Mouse (Mus musculus): ENCODE results near the gene Nr2c1. TPM values are rescaled to one million over a fixed set of nuclear protein-coding genes. Genes with fewer than 3 reads are reported as not detected.

Nr2c1 gene
- polyA plus RNA-seq, 1 experiment from 2014 or later = 6.4 TPM

- H3K36me3 ChIP-seq (ENCODE audit: control insufficient read depth, insufficient read depth, low read length) = peaks cover 7% of the 10 kb centered on the region; the same call in 1 of the 2 replicates
- H3K27ac ChIP-seq (ENCODE audit: low read depth, low read length) = no peak overlapping the region
- no peaks in the 10 kb centered on the region for H3K4me1 ChIP-seq (replicated peaks; ENCODE audit: control insufficient read depth, insufficient read depth, low read length)
- ATAC-seq (replicated peaks; ENCODE audit: low FRiP score) (no peak), DNase-seq (ENCODE audit: low spot score) (no peak)
- H3K9ac ChIP-seq (ENCODE audit: low read depth, low read length) = no peak overlapping the region
- H3K9me3 ChIP-seq (ENCODE audit: control insufficient read depth, low read length) = no peaks in the 10 kb centered on the region
- no peaks in the 10 kb centered on the region for H3K27me3 ChIP-seq (replicated peaks; ENCODE audit: control insufficient read depth, insufficient read depth, low read length)
- WGBS = 76% methylated on average over 9 of the region's 9 CpGs
- no peak overlapping the region for H3K4me3 ChIP-seq (ENCODE audit: low read depth, low read length)
- H3K4me2 ChIP-seq = no peak overlapping the region
Observed at GRCm38 (mm10) chr10:94129680-94130119, 18.1 kb upstream of the Nr2c1 start.

DNA sequence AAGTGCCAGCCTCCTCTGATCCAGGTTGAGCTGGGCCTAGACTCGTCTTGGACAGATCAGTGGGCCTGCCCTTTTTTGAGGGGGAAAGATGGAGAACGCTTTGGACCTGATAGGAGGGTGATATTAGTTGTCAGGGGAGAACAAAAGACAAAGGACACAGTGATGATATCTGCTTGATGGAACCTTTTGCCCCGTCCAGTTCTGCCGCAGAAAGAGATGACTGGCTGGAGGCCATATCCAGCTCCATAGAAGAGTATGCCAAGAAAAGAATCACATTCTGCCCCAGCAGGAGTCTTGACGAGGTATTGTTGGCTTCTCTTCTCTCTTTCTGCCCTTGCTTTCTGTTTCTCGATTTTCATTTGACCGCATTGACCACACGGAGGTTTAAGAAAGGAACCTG is 14.7 kb upstream of the Nr2c1 start:
- ATAC-seq (replicated peaks; ENCODE audit: low FRiP score) (no peak), DNase-seq (ENCODE audit: low spot score) (no peak)
- H3K9me3 ChIP-seq (ENCODE audit: control insufficient read depth, low read length) = no peaks in the 10 kb centered on the region
- no peaks in the 10 kb centered on the region for H3K27me3 ChIP-seq (replicated peaks; ENCODE audit: control insufficient read depth, insufficient read depth, low read length)
- no peak overlapping the region for H3K4me3 ChIP-seq (ENCODE audit: low read depth, low read length)
- H3K27ac ChIP-seq (ENCODE audit: low read depth, low read length) = no peak overlapping the region
- WGBS = 83% methylated on average over 8 of the region's 8 CpGs
- no peak overlapping the region for H3K4me2 ChIP-seq
- H3K4me1 ChIP-seq (replicated peaks; ENCODE audit: control insufficient read depth, insufficient read depth, low read length) = no peaks in the 10 kb centered on the region
- H3K9ac ChIP-seq (ENCODE audit: low read depth, low read length) = no peak overlapping the region
- H3K36me3 ChIP-seq (ENCODE audit: control insufficient read depth, insufficient read depth, low read length) = peaks cover 3% of the 10 kb centered on the region; the same call in 1 of the 2 replicates

GRCm38 (mm10) chr10:94133674-94134073 is 14.1 kb upstream of the Nr2c1 start:
- WGBS = 93% methylated on average over 7 of the region's 7 CpGs
- no peak for DNase-seq (ENCODE audit: low spot score)
- no peaks in the 10 kb centered on the region for H3K27me3 ChIP-seq (replicated peaks; ENCODE audit: control insufficient read depth, insufficient read depth, low read length)

GRCm38 (mm10) chr10:94134535-94135390 is 13.1 kb upstream of the Nr2c1 start:
- DNase-seq (ENCODE audit: low spot score) (no peak), ATAC-seq (replicated peaks; ENCODE audit: low FRiP score) (no peak)
- WGBS = 92% methylated on average over 12 of the region's 12 CpGs
- Histone ChIP-seq H3K9me3 (ENCODE audit: control insufficient read depth, low read length) (no peaks in the 10 kb centered on the region), H3K4me3 (ENCODE audit: low read depth, low read length) (no peak overlapping the region), H3K4me2 (no peak overlapping the region), H3K27ac (ENCODE audit: low read depth, low read length) (no peak overlapping the region), H3K4me1 (replicated peaks; ENCODE audit: control insufficient read depth, insufficient read depth, low read length) (no peaks in the 10 kb centered on the region), H3K36me3 (ENCODE audit: control insufficient read depth, insufficient read depth, low read length) (peaks cover 3% of the 10 kb centered on the region; the same call in 1 of the 2 replicates), H3K9ac (ENCODE audit: low read depth, low read length) (no peak overlapping the region), H3K27me3 (replicated peaks; ENCODE audit: control insufficient read depth, insufficient read depth, low read length) (no peaks in the 10 kb centered on the region)

More at GRCm38 (mm10) chr10:94133674-94134073, 14.1 kb upstream of the Nr2c1 start:
- ATAC-seq (replicated peaks; ENCODE audit: low FRiP score) = no peak
- Histone ChIP-seq H3K27ac (ENCODE audit: low read depth, low read length) (no peak overlapping the region), H3K9me3 (ENCODE audit: control insufficient read depth, low read length) (no peaks in the 10 kb centered on the region), H3K4me1 (replicated peaks; ENCODE audit: control insufficient read depth, insufficient read depth, low read length) (no peaks in the 10 kb centered on the region), H3K9ac (ENCODE audit: low read depth, low read length) (no peak overlapping the region), H3K4me3 (ENCODE audit: low read depth, low read length) (no peak overlapping the region), H3K36me3 (ENCODE audit: control insufficient read depth, insufficient read depth, low read length) (peaks cover 3% of the 10 kb centered on the region; the same call in 1 of the 2 replicates), H3K4me2 (no peak overlapping the region)

GRCm38 (mm10) chr10:94138890-94139482 is 8.8 kb upstream of the Nr2c1 start:
- Histone ChIP-seq H3K9me3 (ENCODE audit: control insufficient read depth, low read length) (no peaks in the 10 kb centered on the region), H3K4me1 (replicated peaks; ENCODE audit: control insufficient read depth, insufficient read depth, low read length) (no peaks in the 10 kb centered on the region), H3K36me3 (ENCODE audit: control insufficient read depth, insufficient read depth, low read length) (peaks cover 7% of the 10 kb centered on the region), H3K4me3 (ENCODE audit: low read depth, low read length) (no peak overlapping the region), H3K27me3 (replicated peaks; ENCODE audit: control insufficient read depth, insufficient read depth, low read length) (no peaks in the 10 kb centered on the region), H3K27ac (ENCODE audit: low read depth, low read length) (no peak overlapping the region), H3K9ac (ENCODE audit: low read depth, low read length) (no peak overlapping the region), H3K4me2 (no peak overlapping the region)
- ATAC-seq (replicated peaks; ENCODE audit: low FRiP score) (no peak), DNase-seq (ENCODE audit: low spot score) (no peak)
- WGBS = 81% methylated on average over 10 of the region's 10 CpGs

GRCm38 (mm10) chr10:94140227-94140931 is 7.4 kb upstream of the Nr2c1 start:
- H3K27ac ChIP-seq (ENCODE audit: low read depth, low read length) = no peak overlapping the region
- ATAC-seq (replicated peaks; ENCODE audit: low FRiP score) (no peak), DNase-seq (ENCODE audit: low spot score) (no peak)
- H3K9ac ChIP-seq (ENCODE audit: low read depth, low read length) = no peak overlapping the region
- WGBS = 86% methylated on average over 3 of the region's 3 CpGs
- no peaks in the 10 kb centered on the region for H3K4me1 ChIP-seq (replicated peaks; ENCODE audit: control insufficient read depth, insufficient read depth, low read length)
- H3K36me3 ChIP-seq (ENCODE audit: control insufficient read depth, insufficient read depth, low read length) = peaks cover 7% of the 10 kb centered on the region
- no peaks in the 10 kb centered on the region for H3K27me3 ChIP-seq (replicated peaks; ENCODE audit: control insufficient read depth, insufficient read depth, low read length)
- no peak overlapping the region for H3K4me2 ChIP-seq
- H3K9me3 ChIP-seq (ENCODE audit: control insufficient read depth, low read length) = no peaks in the 10 kb centered on the region
- H3K4me3 ChIP-seq (ENCODE audit: low read depth, low read length) = no peak overlapping the region

GRCm38 (mm10) chr10:94142427-94142826 is 5.4 kb upstream of the Nr2c1 start:
- DNase-seq (ENCODE audit: low spot score) (no peak), ATAC-seq (replicated peaks; ENCODE audit: low FRiP score) (no peak)
- 92% methylated on average over 3 of the region's 3 CpGs for WGBS
- Histone ChIP-seq H3K4me3 (ENCODE audit: low read depth, low read length) (no peak overlapping the region), H3K27ac (ENCODE audit: low read depth, low read length) (no peak overlapping the region), H3K27me3 (replicated peaks; ENCODE audit: control insufficient read depth, insufficient read depth, low read length) (no peaks in the 10 kb centered on the region), H3K4me1 (replicated peaks; ENCODE audit: control insufficient read depth, insufficient read depth, low read length) (no peaks in the 10 kb centered on the region), H3K36me3 (ENCODE audit: control insufficient read depth, insufficient read depth, low read length) (peaks cover 7% of the 10 kb centered on the region), H3K4me2 (no peak overlapping the region), H3K9ac (ENCODE audit: low read depth, low read length) (no peak overlapping the region), H3K9me3 (ENCODE audit: control insufficient read depth, low read length) (no peaks in the 10 kb centered on the region)

DNA sequence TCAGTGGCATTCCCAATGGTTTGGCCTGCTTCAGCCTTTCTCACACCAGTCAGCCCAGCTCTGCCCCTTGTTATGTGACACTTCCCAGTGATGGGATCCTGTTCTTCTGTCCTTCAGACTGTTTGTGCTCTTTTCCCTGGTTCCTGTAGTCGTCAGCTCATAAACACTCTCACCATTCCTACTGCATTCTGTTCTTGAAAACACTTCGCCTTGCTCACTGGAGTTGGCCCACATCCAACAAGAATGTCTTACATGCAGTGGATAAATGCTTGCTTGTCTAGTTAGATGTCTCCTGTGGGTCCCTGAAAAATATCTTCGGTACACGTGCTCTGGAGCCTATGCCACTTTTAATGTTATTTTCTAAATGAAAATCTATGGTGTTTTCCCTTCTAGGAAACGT is 3.2 kb upstream of the Nr2c1 start:
- peaks cover 4% of the 10 kb centered on the region; the same call in 1 of the 2 replicates for H3K36me3 ChIP-seq (ENCODE audit: control insufficient read depth, insufficient read depth, low read length)
- no peak overlapping the region for H3K4me3 ChIP-seq (ENCODE audit: low read depth, low read length)
- WGBS = 78% methylated on average over 5 of the region's 5 CpGs
- no peak overlapping the region for H3K4me2 ChIP-seq
- no peak overlapping the region for H3K27ac ChIP-seq (ENCODE audit: low read depth, low read length)
- H3K4me1 ChIP-seq (replicated peaks; ENCODE audit: control insufficient read depth, insufficient read depth, low read length) = peaks cover 3% of the 10 kb centered on the region; the same call in 1 of the 2 replicates
- ATAC-seq (replicated peaks; ENCODE audit: low FRiP score) = no peak
- no peak for DNase-seq (ENCODE audit: low spot score)
- no peaks in the 10 kb centered on the region for H3K9me3 ChIP-seq (ENCODE audit: control insufficient read depth, low read length)
- no peaks in the 10 kb centered on the region for H3K27me3 ChIP-seq (replicated peaks; ENCODE audit: control insufficient read depth, insufficient read depth, low read length)
- no peak overlapping the region for H3K9ac ChIP-seq (ENCODE audit: low read depth, low read length)

All from liver, embryonic 11.5 days (tissue).